Mouse (Mus musculus): ENCODE data around the gene Abca14.

DNA sequence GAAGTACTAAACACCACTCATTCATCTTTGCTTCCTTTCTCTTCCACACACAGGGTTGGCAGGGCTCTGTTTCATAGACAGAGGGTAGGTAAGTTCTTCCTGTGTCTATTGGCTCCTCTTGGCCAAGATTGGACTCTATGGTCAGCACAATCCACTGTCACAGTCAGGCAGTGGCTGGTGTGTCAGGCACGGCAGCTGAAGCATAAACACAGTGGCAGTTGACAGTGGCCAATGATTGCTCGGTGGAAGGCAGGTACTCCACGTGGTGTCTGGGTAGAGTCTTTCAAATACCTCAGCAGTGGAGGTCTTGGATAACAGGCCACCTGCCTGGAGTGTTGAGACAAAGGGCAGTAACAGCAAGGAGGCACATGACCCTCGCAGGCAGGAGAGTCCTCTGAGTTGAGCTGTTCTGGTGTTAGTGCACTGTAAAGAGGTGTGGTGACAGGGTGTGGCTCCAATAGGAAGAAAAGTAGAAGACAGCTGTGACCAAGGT lies 45.6 kb upstream of the Abca14 start:
- TF ChIP-seq CTCF (IDR thresholded peaks at IDR 0.05; ENCODE audit: extremely low read depth, insufficient read depth, low read length) (no peak), POLR2A (IDR thresholded peaks at IDR 0.05; ENCODE audit: extremely low read depth, insufficient read depth, low read length) (no peak)
